Mouse (Mus musculus): ENCODE data around the gene Ccdc18. TPM values are rescaled to one million over a fixed set of nuclear protein-coding genes. Genes with fewer than 3 reads are reported as not detected.
A peak's percentile ranks its signal among the peaks of the same experiment; 100 is the strongest.

The Ccdc18 gene
- polyA plus RNA-seq, 1 experiment from 2014 or later: 3.6 TPM

DNA sequence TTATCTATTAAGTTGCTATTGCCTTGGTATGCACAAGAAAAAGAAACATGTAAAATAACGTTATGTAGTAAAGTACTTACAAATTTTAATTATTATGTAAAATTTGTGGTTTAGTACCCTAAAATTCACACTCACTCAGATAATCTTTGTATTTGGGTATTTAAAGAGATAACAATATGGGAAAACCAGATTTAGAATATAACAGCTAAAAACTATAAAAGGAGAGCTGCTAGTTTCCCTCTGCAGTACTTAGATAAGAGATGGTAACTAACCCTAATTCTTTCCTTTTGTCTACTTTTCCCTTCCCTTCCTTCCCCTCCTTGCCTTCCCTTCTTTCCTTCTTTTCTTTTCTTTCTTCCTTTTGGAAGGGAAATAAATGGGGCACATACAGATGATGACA, 19.9 kb downstream of the Ccdc18 start:
- ChIA-PET CTCF (interaction anchor here (1.5 kb wide), 1 partner anchor 11 kb away, joined by 4 read pairs; no protein-coding TSS in a partner anchor), POLR2A (no interaction called here)
- TF ChIP-seq CTCF (IDR thresholded peaks at IDR 0.05): no peak
- ATAC-seq (no peak), DNase-seq (ENCODE audit: low read depth, low spot score) (no peak)
- H3K27me3 ChIP-seq: no peaks in the 10 kb centered on the region
- in situ Hi-C loops (cut with MboI; ENCODE audit: low pct_unique_long_range_greater_than_20kb): no loop called here

DNA sequence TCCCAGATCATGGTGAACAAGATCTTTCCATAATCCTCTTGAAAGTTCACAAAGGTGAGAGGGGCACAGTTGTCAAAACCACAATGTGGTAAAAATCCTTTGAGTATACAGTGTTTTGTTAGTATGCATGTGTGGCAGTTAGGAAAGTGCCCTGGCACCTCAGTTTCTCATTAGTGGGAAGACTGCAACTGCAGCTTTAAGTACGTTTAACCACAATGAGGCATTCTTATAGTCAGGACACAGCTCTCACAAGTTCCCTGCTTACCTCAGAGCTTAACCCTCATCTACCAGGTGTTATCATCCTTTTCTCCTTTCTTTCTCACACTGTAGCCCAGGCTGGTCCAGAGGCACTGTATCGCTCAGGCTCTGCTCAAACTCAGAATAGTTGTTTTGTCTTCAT, 28.1 kb downstream of the Ccdc18 start:
- TF ChIP-seq CTCF (IDR thresholded peaks at IDR 0.05): no peak
- ChIA-PET POLR2A (no interaction called here), CTCF (interaction anchor here (1.2 kb wide), 1 partner anchor 127 kb away, joined by 3 read pairs; no protein-coding TSS in a partner anchor)
- in situ Hi-C loops (cut with MboI; ENCODE audit: low pct_unique_long_range_greater_than_20kb): no loop called here
- no peaks in the 10 kb centered on the region for H3K27me3 ChIP-seq
- DNase-seq (ENCODE audit: low read depth, low spot score) (no peak), ATAC-seq (no peak)

DNA sequence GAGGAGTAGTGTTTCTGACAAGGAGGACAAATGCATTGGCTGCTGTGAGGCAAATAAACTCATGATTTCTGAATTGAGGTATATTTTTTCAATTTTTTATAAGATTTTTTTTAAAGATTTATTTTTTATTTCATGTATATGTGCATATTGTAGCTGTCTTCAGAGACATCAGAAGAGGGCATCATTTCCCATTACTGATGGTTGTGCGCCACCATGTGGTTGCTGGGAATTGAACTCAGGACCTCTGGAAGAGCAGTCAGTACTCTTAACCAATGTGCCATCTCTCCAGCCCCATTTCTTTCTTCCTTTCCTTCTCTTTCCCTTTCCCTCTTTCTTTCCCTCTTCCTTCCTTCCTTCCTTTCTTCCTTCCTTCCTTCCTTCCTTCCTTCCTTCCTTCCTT, 31.0 kb downstream of the Ccdc18 start:
- TF ChIP-seq CTCF (IDR thresholded peaks at IDR 0.05): peak; percentile 81
- in situ Hi-C loops (cut with MboI; ENCODE audit: low pct_unique_long_range_greater_than_20kb): no loop called here
- ATAC-seq (no peak), DNase-seq (ENCODE audit: low read depth, low spot score) (no peak)
- H3K27me3 ChIP-seq: no peaks in the 10 kb centered on the region
- ChIA-PET CTCF (interaction anchor here (0.8 to 1.6 kb wide), 5 partner anchors 11 to 243 kb away, joined by 3 to 10 read pairs (median 3); no protein-coding TSS in a partner anchor), POLR2A (no interaction called here)

DNA sequence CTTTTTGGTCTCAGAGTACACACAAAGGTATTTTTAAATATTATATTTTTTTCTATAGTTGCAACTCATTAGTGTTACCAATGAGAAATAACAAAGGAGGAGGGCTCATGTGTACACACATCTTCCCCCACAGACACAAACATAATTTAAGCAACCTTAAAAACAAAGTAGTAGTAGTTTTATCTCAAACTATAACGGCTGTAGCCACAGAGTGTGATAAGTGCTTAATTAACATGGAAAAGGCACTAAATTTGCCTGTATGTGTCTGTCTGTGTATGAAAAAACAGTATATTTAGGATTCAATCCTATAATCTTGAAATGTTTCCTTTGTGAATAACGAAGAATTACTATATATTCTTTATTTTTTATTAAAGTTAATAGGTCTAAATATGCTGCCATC, 51.4 kb downstream of the Ccdc18 start:
- no peaks in the 10 kb centered on the region for H3K27me3 ChIP-seq
- ChIA-PET POLR2A (no interaction called here), CTCF (no interaction called here)
- no peak for DNase-seq (ENCODE audit: low read depth, low spot score)
- no peak for ATAC-seq
- in situ Hi-C loops (cut with MboI; ENCODE audit: low pct_unique_long_range_greater_than_20kb): no loop called here
- no peak for TF ChIP-seq CTCF (IDR thresholded peaks at IDR 0.05)

DNA sequence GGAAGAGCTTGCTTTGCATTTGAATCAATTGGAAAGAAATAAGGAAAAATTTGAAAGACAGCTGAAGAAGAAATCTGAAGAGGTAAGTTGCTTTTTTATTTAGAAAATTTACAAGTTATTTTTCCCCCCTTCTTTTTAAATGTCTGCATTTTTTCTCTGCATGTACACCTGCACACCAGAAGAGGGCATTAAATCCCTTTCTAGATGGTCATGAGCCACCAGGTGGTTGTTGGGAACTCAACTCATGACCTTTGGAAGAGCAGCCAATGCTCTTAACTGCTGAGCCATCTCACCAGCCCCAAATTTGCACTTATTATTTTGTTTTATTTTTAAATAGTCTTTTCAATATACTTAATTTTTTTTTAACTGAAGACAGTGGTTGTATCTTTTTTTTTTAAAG, 56.3 kb downstream of the Ccdc18 start:
- no peak for DNase-seq (ENCODE audit: low read depth, low spot score)
- ChIA-PET CTCF (interaction anchor here (1.3 kb wide), 1 partner anchor 17 kb away, joined by 4 read pairs; no protein-coding TSS in a partner anchor), POLR2A (no interaction called here)
- TF ChIP-seq CTCF (IDR thresholded peaks at IDR 0.05): peak; percentile 61
- no peak for ATAC-seq
- in situ Hi-C loops (cut with MboI; ENCODE audit: low pct_unique_long_range_greater_than_20kb): no loop called here
- no peaks in the 10 kb centered on the region for H3K27me3 ChIP-seq

DNA sequence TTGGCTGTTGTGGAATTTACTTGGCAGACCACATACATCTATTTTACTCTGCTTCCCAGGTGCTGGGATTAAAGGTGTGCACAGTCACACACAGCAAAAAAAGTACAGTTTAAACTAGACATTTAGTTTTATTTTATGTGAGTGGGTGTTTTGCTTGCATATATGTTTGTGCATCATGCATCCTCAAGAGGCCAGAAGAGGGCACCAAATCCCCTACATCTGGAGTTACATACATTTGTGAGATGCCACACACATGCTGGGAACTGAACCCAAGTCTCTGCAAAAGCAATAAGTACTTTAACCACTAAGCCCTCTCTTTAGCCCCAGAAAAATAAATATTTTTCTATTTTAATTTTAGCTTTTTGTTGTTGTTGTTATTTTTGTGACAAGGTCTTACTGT, 73.3 kb downstream of the Ccdc18 start:
- peak; percentile 62 for TF ChIP-seq CTCF (IDR thresholded peaks at IDR 0.05)
- ATAC-seq (no peak), DNase-seq (ENCODE audit: low read depth, low spot score) (no peak)
- ChIA-PET POLR2A (no interaction called here), CTCF (interaction anchor here (0.7 to 1.0 kb wide), 3 partner anchors 13 to 150 kb away, joined by 3 to 4 read pairs (median 3); no protein-coding TSS in a partner anchor)
- no peaks in the 10 kb centered on the region for H3K27me3 ChIP-seq
- in situ Hi-C loops (cut with MboI; ENCODE audit: low pct_unique_long_range_greater_than_20kb): no loop called here

DNA sequence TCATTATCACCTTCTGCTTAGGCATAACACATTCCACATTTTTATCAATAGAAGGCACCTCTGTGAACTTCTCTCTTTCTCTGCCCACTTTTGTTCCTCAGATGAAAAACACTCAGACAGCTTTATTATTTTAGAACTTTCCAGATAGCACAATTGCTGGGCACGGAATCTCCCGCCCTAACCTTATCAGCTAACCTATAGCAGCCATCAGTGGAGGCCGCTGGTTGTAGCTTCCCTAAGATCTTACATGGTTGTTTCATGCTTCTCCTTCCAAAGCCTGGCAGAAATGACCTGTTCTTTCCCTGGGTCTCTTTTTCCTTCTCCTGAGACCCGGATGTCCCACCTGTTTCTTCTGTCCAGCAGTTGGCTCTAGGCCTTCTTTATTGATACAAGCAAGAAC, 78.8 kb downstream of the Ccdc18 start:
- TF ChIP-seq CTCF (IDR thresholded peaks at IDR 0.05): no peak
- CTCF ChIA-PET: no interaction called here
- H3K27me3 ChIP-seq: no peaks in the 10 kb centered on the region
- POLR2A ChIA-PET: no interaction called here
- in situ Hi-C loops (cut with MboI; ENCODE audit: low pct_unique_long_range_greater_than_20kb): no loop called here
- ATAC-seq: no peak
- DNase-seq (ENCODE audit: low read depth, low spot score): no peak

DNA sequence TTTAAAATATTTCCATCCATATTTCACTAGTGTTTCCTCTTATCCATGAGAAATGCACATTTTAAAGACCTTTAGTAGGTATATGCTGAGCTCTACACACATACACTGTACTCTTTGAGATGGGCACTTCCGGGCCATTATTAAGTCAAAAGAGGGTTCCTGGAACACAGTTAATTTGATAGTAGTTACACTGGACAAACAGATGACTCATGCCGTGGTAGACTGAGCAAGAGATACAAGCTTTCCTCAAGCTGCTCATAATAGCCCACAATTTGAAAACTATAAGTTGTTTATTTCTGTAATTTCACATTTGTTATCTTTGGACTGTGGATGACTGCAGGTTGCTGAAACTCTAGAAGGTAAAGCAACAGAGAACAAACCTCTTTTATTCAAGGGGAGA, 82.3 kb downstream of the Ccdc18 start:
- H3K27me3 ChIP-seq: no peaks in the 10 kb centered on the region
- ATAC-seq (peak; percentile 12), DNase-seq (ENCODE audit: low read depth, low spot score) (peak; percentile 13)
- no peak for TF ChIP-seq CTCF (IDR thresholded peaks at IDR 0.05)
- POLR2A ChIA-PET: interaction anchor here (0.9 kb wide), 1 partner anchor 54 kb away, joined by 3 read pairs; the partner anchor contains the start of gene Dr1
- CTCF ChIA-PET: interaction anchor here (0.7 to 1.6 kb wide), 4 partner anchors 9 to 26 kb away, joined by 3 to 7 read pairs (median 3); no protein-coding TSS in a partner anchor
- in situ Hi-C loops (cut with MboI; ENCODE audit: low pct_unique_long_range_greater_than_20kb): no loop called here

DNA sequence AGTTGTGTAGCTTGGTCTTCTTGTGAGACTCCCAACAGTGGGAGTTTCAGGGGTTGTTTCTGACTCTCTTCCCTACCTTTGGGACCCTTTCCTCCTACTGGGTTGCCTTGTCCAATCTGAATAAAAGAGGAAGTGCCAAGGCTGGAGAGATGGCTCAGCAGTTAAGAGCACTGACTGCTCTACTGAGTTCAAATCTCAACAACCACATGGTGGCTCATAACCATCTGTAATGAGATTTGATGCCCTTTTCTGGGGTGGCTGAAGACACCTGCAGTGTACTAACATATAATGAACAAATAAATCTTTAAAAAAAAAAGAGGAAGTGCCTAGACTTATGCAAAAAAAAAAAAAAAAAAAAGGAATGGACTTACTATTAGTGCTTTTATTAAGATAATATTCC, 91.4 kb downstream of the Ccdc18 start:
- no peak for TF ChIP-seq CTCF (IDR thresholded peaks at IDR 0.05)
- in situ Hi-C loops (cut with MboI; ENCODE audit: low pct_unique_long_range_greater_than_20kb): no loop called here
- POLR2A ChIA-PET: no interaction called here
- DNase-seq (ENCODE audit: low read depth, low spot score) (no peak), ATAC-seq (no peak)
- H3K27me3 ChIP-seq: no peaks in the 10 kb centered on the region
- CTCF ChIA-PET: interaction anchor here (1.3 to 1.6 kb wide), 2 partner anchors 9 to 13 kb away, joined by 3 read pairs; no protein-coding TSS in a partner anchor

DNA sequence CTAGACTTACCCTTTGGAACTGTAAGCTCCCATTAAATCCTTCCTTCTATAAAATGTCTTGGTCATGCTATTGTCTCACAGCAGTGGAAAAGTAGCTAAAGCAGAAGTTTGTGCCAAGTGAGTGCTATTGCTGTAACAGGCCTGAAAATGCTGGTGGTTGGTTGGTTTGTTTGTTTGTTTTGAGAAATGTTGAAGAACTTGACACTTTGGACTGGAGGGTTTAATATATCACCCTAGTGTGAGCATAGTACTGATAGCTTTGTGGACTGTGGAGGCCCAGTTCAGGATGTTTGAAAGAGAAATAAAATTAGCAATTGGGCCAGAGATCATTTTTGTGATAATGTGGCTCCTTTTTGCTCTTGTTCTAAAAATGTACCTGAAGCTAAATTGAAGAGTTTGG, 93.5 kb downstream of the Ccdc18 start:
- CTCF ChIA-PET: interaction anchor here (1.4 to 1.5 kb wide), 3 partner anchors 10 to 42 kb away, joined by 3 to 4 read pairs (median 3); partner anchors contain the start of gene Dr1

DNA sequence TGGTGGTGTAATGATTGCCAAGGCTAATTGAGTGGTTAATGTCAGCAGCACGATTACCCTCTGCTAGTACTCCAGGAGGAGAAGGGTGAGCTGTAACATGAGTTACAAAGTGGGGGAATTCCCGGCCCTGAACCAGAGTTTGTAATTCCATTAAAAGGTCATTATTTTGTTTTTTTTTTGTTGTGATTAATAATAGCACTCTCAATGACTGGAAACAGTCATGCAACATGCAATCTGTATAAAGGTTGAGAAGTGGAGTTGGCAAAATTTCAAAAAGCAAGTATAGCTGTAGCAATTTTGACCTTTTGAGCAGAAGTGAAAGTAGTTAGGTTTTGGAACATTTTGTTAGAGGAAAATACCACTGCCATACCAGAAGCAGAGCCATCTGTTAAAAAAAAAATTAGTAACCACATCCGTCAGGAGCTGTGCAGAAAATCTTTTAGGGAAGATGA, 113.7 kb downstream of the Ccdc18 start:
- ChIA-PET POLR2A (interaction anchor here (0.6 to 1.3 kb wide), 2 partner anchors 12 to 104 kb away, joined by 3 to 4 read pairs; no protein-coding TSS in a partner anchor), CTCF (no interaction called here)
- DNase-seq (ENCODE audit: low read depth, low spot score): peak; percentile 55
- peaks cover 12% of the 10 kb centered on the region for H3K27me3 ChIP-seq
- in situ Hi-C loops (cut with MboI; ENCODE audit: low pct_unique_long_range_greater_than_20kb): no loop called here
- peak; percentile 54 for ATAC-seq
- no peak for TF ChIP-seq CTCF (IDR thresholded peaks at IDR 0.05)

More for the DNA sequence above, 93.5 kb downstream of the Ccdc18 start:
- TF ChIP-seq CTCF (IDR thresholded peaks at IDR 0.05): no peak
- in situ Hi-C loops (cut with MboI; ENCODE audit: low pct_unique_long_range_greater_than_20kb): no loop called here
- ATAC-seq: no peak
- no peaks in the 10 kb centered on the region for H3K27me3 ChIP-seq
- POLR2A ChIA-PET: interaction anchor here (0.8 to 1.2 kb wide), 2 partner anchors 10 to 13 kb away, joined by 3 read pairs; no protein-coding TSS in a partner anchor
- no peak for DNase-seq (ENCODE audit: low read depth, low spot score)

All from Patski (cell line).